Mouse (Mus musculus): ENCODE data around the gene Zmiz1.

Zmiz1 gene

DNA sequence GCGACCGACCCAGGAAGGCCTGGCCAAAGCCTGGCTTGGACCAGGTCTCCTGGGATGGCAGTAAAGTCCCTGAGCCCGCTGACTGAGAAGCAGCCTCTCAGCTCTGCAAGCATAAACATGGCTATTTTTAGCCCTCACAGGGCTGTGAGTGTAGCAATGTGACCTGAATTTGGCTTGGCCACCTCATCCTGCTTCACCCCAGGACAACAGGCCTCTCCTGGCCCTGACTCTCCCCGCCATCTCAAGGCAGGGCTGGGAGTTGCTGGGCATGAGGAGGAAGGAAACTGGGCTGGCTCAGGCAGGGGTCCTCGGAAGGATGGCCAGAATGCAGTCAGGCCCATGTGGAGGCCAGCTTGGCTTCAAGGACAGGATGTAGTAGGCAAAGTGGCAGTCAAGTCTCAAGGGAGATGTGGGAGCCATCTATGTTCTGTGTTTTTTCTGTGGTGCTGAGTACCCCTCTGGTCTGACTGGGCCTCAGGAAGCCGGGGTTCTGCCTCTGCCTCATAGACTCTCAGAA lies 29.2 kb downstream of the Zmiz1 start:
- in situ Hi-C loops (cut with MboI, MseI) = no loop called here

DNA sequence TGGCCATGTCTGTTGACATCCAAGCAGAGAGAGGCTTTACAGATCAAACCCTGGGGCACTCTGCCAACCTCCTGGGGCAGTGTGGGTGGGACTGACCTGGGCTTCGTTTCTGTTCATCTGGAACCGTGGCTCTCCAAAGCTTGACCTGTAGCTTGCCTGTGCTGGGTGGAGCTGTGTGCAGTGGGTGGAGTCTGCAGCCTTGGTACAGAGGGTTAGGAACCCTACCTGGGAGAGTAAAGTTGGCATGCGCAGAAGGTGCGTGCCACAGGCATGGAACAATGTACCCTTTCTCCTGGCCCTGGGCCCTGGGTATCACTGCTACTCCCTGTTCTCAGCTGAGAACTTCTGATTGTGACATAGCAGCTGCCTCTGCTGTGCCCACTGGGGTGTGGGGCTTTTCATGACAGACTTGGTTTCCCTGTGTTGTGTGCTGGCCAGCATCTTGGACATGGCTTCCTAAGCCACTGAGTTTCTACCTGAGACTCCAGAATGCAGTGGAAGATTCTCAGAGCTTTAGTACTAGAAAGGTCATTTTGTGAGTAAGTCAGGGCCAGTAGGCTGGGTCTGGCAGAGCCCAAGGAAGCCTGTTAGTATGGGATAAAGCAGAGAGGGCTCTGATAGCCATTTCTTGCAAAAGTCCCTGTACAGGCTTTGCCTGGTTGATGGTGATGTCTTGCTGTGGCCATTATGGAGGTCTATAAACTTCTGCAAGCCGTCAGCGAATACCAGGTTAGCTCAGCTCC lies 30.5 kb downstream of the Zmiz1 start:
- in situ Hi-C loops (cut with MboI, MseI) = no loop called here

DNA sequence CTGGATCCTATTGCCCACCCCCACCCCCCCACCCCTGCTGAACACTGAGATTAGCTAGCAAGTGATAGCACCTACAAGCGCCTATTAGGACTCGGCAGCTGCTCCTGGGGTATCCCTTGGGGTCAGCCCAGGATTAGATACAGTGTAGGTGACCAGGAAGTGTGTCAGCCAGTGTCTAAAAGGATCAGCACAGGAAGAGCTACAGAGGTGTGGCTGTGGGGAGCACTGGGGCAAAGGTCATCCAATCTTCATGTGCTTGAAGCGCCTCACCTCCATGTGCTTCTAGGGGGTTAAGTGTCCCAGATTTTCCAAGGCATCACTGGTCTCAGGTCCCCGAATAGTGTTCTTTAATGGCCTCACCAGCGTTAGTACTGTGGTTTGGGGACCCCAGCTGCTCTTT lies 33.0 kb downstream of the Zmiz1 start:
- in situ Hi-C loops (cut with MboI, MseI) = no loop called here

GRCm38 (mm10) chr14:25492567-25493279 lies 33.7 kb downstream of the Zmiz1 start:
- in situ Hi-C loops (cut with MboI, MseI) = no loop called here

DNA sequence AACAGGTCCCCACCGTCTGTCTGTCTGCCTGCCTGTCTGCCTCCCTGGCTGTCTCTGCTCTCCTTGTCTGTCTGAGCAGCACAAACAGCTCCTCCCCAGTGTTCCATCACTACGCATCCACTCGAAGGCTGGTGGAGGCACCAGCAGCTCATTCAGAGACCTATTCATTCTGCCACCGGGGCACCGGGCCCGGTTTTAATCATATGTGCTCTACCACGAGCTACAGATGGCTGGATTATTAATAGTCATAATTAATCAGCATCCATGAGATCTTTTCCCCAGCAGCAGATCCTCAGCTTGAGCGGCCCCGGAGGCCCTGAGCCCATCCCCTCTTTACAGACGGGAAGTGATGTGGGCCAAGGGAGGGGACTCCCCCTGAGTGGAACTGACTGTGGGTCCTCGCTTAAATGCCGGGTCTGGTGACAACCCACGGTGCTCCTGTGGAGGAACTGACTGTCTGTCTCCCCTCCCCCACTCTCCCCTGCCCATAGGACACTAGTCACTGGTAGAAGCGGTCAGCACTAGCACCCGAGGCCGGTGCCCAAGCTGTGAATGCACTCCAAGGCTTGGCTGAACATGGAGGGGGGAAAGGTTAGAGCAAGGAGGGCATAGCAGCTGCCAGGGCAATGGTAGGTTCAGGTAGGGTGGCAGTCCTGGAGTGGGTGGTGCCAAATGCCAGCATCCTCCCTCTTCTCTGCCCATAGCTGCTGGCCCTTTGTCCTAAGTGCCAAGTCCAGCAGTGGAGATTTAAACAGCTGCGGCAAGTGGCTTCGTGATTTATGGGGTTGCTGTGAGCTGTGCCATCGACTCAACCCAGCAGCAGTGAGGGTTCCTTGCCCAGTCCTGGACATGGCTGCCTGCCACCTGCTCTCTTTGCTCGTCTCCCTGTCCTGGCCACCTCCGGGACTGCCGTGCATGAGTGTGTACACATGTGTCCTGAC lies 34.6 kb downstream of the Zmiz1 start:
- in situ Hi-C loops (cut with MboI, MseI) = no loop called here

DNA sequence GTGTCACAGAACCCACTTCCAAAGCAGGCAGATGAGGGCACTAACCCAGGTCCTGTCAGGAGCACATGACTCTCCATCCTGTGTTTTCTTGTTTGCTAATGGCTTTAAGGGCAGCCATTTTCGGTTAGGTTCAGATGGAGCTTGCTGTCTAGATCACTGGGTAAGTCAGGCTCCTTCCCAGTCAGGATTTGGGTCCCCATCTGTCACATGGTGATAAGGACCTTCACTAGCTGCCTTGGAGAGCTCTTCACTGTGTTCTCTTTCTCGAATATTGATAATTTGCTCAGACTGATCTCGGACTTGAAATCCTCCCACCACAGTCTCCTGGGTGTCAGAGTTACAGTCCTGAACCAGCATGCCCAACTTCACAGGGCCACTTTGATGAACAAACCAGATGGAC lies 35.8 kb downstream of the Zmiz1 start:
- in situ Hi-C loops (cut with MboI, MseI) = no loop called here

DNA sequence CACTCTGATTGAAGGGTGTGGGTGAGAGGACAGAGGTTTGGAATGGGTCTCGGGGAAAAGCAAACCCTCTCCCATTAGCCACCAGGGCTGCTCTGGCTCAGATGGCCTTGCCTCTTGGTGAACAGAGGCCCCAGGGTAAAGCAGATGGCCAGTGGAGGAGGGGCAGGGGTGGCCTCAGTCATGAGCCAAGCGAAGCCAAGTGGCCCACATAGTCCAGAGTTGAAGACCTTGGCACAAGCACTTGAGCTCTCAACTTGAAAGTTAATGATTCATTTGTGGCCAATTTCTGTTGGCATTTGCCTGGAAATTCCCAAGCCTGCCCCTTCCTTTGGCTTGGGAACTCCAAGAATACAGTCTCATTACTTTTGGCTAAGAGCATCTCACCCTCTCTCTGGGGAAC lies 37.1 kb downstream of the Zmiz1 start:
- in situ Hi-C loops (cut with MboI, MseI) = no loop called here

DNA sequence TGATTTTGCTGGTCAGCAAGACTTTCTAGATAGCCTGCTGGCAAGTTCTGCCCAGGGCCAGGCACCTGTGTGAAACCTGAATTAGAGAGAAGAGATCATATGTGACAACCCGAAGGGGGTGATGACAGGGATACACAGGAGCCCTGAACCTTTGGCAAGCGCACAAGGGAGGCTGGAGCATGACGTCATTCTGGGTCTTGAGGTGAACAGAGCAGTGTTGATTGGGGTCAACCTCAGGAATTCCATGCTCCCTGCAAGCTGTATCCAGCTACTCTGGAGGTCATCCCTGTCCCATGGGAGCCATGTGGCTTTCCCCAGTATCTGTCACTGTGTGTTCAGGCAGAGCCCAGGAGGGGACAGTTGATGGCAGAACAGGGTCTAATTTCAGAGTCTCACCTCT lies 38.0 kb downstream of the Zmiz1 start:
- in situ Hi-C loops (cut with MboI, MseI) = no loop called here

- in situ Hi-C loops (cut with MboI, MseI) = no loop called here
Measured at GRCm38 (mm10) chr14:25497596-25497995, 38.6 kb downstream of the Zmiz1 start.

- in situ Hi-C loops (cut with MboI, MseI) = no loop called here
Measured at GRCm38 (mm10) chr14:25498367-25498766, 39.4 kb downstream of the Zmiz1 start.

GRCm38 (mm10) chr14:25499526-25499925 lies 40.5 kb downstream of the Zmiz1 start:
- in situ Hi-C loops (cut with MboI, MseI) = no loop called here

GRCm38 (mm10) chr14:25500511-25501120 lies 41.6 kb downstream of the Zmiz1 start:
- in situ Hi-C loops (cut with MboI, MseI) = no loop called here

GRCm38 (mm10) chr14:25501481-25501880 lies 42.5 kb downstream of the Zmiz1 start:
- in situ Hi-C loops (cut with MboI, MseI) = no loop called here

GRCm38 (mm10) chr14:25502355-25502754 lies 43.4 kb downstream of the Zmiz1 start:
- in situ Hi-C loops (cut with MboI, MseI) = no loop called here

DNA sequence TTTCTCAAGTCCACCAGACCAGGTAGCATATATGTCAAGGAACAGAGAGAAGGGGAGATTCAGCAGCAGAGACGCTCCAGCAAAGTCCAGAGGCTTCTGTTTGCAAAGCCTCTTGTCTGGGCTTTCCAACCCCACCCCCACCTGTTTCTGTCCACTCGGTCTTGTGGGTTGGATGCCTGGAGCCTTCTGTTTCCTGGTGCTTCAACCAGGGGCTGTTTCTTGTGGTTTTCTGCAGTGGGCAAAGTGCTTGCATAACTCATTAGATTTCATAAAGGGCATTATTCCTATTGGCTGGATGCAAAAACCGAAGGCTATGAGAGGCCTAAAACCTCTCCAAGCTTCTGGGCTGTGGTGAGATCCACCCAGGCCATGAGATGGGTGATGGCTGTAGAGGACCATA lies 45.3 kb downstream of the Zmiz1 start:
- in situ Hi-C loops (cut with MboI, MseI) = no loop called here

DNA sequence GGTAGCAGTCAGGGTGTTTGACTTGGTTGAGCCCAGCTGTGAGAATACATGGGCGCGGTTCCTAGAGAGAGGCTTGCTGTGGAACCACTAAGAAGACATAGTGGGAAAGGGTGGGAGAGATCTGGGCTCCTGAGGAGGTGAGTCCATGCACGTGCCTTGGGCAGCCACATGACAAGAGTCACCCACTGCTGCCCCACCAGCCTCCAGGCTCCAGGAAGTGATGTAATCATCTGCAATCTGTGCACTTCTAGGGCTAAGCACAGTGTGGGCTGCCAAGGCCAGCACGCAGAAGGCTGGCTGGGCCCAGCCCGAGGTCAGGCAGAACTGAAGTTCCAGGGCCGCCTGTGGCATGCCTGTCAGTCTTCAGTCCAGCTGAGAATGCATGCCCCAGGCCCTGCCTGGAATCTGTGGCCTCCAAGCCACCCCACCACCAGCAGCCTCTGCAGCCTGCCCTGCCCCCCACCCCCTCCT lies 46.3 kb downstream of the Zmiz1 start:
- in situ Hi-C loops (cut with MboI, MseI) = loop anchor here (5.0 kb wide), 1 partner anchor 107 kb away; no protein-coding TSS in a partner anchor

DNA sequence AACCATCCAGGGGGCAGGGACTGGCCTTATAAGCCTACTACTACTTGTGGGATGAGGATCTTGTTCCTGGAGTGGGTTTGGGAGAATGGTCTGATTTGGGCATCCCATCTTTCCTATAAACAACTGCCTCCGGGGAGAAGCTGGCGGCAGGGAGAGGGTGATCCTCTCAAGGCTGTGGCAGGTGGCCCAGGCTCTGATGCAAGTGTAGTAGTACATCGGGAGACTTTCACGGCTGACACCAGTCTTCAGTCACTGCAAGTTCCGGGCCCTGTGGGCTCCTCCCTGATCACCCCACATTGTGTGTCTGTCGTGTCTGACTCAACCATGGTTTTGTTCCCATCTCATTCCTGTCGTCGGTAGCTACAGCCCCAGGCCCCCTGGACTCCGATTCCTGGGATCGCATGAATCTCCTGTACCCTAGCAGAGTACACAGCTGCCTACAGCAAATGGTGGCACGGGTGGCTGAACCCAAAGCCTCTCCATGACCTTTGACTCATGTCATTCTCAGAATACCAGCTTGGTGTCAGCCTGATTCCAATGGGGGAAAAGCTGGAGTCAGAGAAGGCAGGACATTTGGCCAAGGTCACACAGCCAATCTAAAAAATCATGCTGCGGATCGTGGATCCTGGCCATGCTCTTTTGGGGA lies 49.2 kb downstream of the Zmiz1 start:
- in situ Hi-C loops (cut with MboI, MseI) = loop anchor here (5.0 kb wide), 1 partner anchor 104 kb away; no protein-coding TSS in a partner anchor

DNA sequence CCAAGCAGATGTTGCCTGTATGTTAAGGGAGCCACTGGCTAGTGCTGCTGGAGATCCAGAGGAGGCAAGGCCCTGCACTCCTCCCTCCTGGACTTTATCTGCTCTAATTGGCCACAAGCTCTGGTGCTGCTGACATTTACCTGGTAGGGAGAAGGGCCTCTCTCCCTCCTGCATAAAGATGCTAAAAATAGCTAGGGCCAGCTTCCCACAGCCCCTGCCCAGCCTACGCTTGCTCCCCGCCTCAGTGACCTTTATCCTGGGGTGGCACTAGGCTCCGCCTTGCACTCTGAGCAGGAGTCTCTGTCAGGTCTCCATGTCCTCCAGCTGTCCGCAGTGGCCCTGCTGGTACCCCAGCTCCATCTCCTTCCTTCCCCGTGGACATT lies 49.8 kb downstream of the Zmiz1 start:
- in situ Hi-C loops (cut with MboI, MseI) = loop anchor here (5.0 kb wide), 1 partner anchor 104 kb away; no protein-coding TSS in a partner anchor

- in situ Hi-C loops (cut with MboI, MseI) = loop anchor here (5.0 kb wide), 1 partner anchor 103 kb away; no protein-coding TSS in a partner anchor
Measured at GRCm38 (mm10) chr14:25509450-25510129, 50.6 kb downstream of the Zmiz1 start.

DNA sequence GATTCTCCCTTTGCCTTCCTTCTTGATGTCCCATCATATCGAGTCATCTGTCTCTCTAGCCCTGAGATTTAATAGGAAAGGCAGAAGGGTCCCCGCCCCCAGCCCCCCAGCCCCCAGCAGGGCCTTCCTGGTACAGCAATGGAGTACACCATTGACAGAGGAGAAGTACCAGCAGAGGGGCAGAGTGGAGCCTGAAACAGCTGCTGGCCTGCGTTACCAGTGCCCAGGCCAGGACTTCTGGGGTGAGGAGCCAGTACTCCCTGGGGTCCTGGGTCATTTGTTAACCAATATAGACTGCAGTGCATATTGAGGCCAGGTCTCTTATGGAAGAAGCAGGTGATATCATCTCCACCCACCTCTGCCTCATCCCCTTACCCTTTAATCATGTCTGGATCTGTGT lies 51.4 kb downstream of the Zmiz1 start:
- in situ Hi-C loops (cut with MboI, MseI) = no loop called here

Data from T-helper 1 cell (primary cell).